Mouse (Mus musculus) erythroblast, embryonic 14.5 days (primary cell): ENCODE data around the gene Mrpl51. TPM values are rescaled to one million over a fixed set of nuclear protein-coding genes. Genes with fewer than 3 reads are reported as not detected.
A peak's percentile ranks its signal among the peaks of the same experiment; 100 is the strongest.
"Not testable (repeated sequence)": the region's sequence is repeated elsewhere in the genome, so short reads cannot be mapped to it uniquely, and the experiment has no call there.

Source experiments
- H3K27me3 ChIP-seq: 2 replicates; pipeline ENCODE4 v1.6.1; 2012; ENCODE audit warnings: inconsistent platforms; ENCODE audit not compliant: control insufficient read depth
- H3K36me3 ChIP-seq: 2 replicates; pipeline ENCODE4 v1.6.1; 2012; ENCODE audit warnings: mild to moderate bottlenecking, inconsistent platforms; ENCODE audit not compliant: control insufficient read depth
- H3K4me1 ChIP-seq: 2 replicates; pipeline ENCODE4 v1.6.1; 2012; ENCODE audit warnings: inconsistent platforms; ENCODE audit not compliant: control insufficient read depth
- H3K4me3 ChIP-seq: replicated peaks from 2 replicates; pipeline ENCODE3; 2012; ENCODE audit warnings: moderate library complexity, mild to moderate bottlenecking, inconsistent platforms
- H3K9me3 ChIP-seq: 2 replicates; pipeline ENCODE4 v1.6.1; 2012; ENCODE audit warnings: low read length, inconsistent platforms, mixed read lengths; ENCODE audit not compliant: control insufficient read depth
- GATA1 ChIP-seq: IDR thresholded peaks from 2 replicates; pipeline ENCODE4 v1.6.1; 2012; ENCODE audit warnings: low read length, inconsistent platforms, mixed read lengths
- TAL1 ChIP-seq: IDR thresholded peaks from 3 replicates; pipeline ENCODE4 v1.6.1; 2012; ENCODE audit warnings: low read length, inconsistent platforms, mixed read lengths
- polyA plus RNA-seq: library from polyadenylated mRNA; stranded (reverse); fragments of >175 nt; gene quantifications from 2 replicates; pipeline ENCODE4 v1.2.3, GENCODE M21; 2012

Gene Mrpl51
- polyA plus RNA-seq, 1 experiment: 22.8 TPM

GRCm38 (mm10) chr6:125156903-125157614 lies 34.5 kb upstream of the Mrpl51 start:
- H3K4me3 ChIP-seq: no peak overlapping the region
- peaks cover 89% of the 10 kb centered on the region for H3K36me3 ChIP-seq
- no peaks in the 10 kb centered on the region for H3K27me3 ChIP-seq
- H3K9me3 ChIP-seq: no peaks in the 10 kb centered on the region
- peaks cover 52% of the 10 kb centered on the region for H3K4me1 ChIP-seq
- TF ChIP-seq TAL1 (no peak), GATA1 (no peak)

GRCm38 (mm10) chr6:125158944-125159492 lies 32.6 kb upstream of the Mrpl51 start:
- peaks cover 55% of the 10 kb centered on the region for H3K4me1 ChIP-seq
- H3K4me3 ChIP-seq: no peak overlapping the region
- no peak for TF ChIP-seq GATA1
- TF ChIP-seq TAL1: no peak
- no peaks in the 10 kb centered on the region for H3K9me3 ChIP-seq
- no peaks in the 10 kb centered on the region for H3K27me3 ChIP-seq
- H3K36me3 ChIP-seq: peaks cover 87% of the 10 kb centered on the region

- Histone ChIP-seq H3K4me3 (no peak overlapping the region), H3K36me3 (peaks cover 91% of the 10 kb centered on the region), H3K27me3 (no peaks in the 10 kb centered on the region), H3K4me1 (peaks cover 64% of the 10 kb centered on the region), H3K9me3 (no peaks in the 10 kb centered on the region)
- TF ChIP-seq TAL1 (no peak), GATA1 (no peak)
Observed at GRCm38 (mm10) chr6:125159773-125160557, 31.6 kb upstream of the Mrpl51 start.

GRCm38 (mm10) chr6:125160558-125160853 lies 31.1 kb upstream of the Mrpl51 start:
- Histone ChIP-seq H3K4me3 (no peak overlapping the region), H3K9me3 (no peaks in the 10 kb centered on the region), H3K4me1 (peaks cover 64% of the 10 kb centered on the region), H3K27me3 (no peaks in the 10 kb centered on the region), H3K36me3 (peaks cover 86% of the 10 kb centered on the region)
- TF ChIP-seq TAL1 (no peak), GATA1 (no peak)

- TF ChIP-seq GATA1 (no peak), TAL1 (no peak)
- H3K36me3 ChIP-seq: peaks cover 80% of the 10 kb centered on the region
- H3K4me1 ChIP-seq: peaks cover 65% of the 10 kb centered on the region
- H3K9me3 ChIP-seq: no peaks in the 10 kb centered on the region
- no peak overlapping the region for H3K4me3 ChIP-seq
- no peaks in the 10 kb centered on the region for H3K27me3 ChIP-seq
Observed at GRCm38 (mm10) chr6:125160854-125161760, 30.5 kb upstream of the Mrpl51 start.

- Histone ChIP-seq H3K36me3 (peaks cover 80% of the 10 kb centered on the region), H3K4me1 (peaks cover 68% of the 10 kb centered on the region)
- H3K27me3 ChIP-seq, H3K4me3 ChIP-seq, H3K9me3 ChIP-seq: not testable (repeated sequence)
Observed at GRCm38 (mm10) chr6:125161971-125162370, 29.6 kb upstream of the Mrpl51 start.

GRCm38 (mm10) chr6:125162615-125163305 lies 28.8 kb upstream of the Mrpl51 start:
- H3K4me3 ChIP-seq, H3K27me3 ChIP-seq, H3K9me3 ChIP-seq: not testable (repeated sequence)
- Histone ChIP-seq H3K36me3 (peaks cover 81% of the 10 kb centered on the region), H3K4me1 (peaks cover 76% of the 10 kb centered on the region)

- no peaks in the 10 kb centered on the region for H3K9me3 ChIP-seq
Observed at GRCm38 (mm10) chr6:125163801-125164657, 27.6 kb upstream of the Mrpl51 start.

More at GRCm38 (mm10) chr6:125163801-125164657, 27.6 kb upstream of the Mrpl51 start:
- H3K36me3 ChIP-seq: peaks cover 84% of the 10 kb centered on the region
- peaks cover 87% of the 10 kb centered on the region for H3K4me1 ChIP-seq
- peak overlapping the region; percentile 77 for H3K4me3 ChIP-seq
- TF ChIP-seq GATA1: no peak
- no peaks in the 10 kb centered on the region for H3K27me3 ChIP-seq
